Mouse (Mus musculus) spleen, adult 2 months (tissue): ENCODE results near the gene Prr19.

Source experiments
- CTCF ChIP-seq: fragments of 200-500 bp; IDR thresholded peaks from 2 replicates; pipeline ENCODE4 v1.5.1; 2011; ENCODE audit warnings: mild to moderate bottlenecking, inconsistent platforms; ENCODE audit not compliant: insufficient read depth, insufficient read length, insufficient replicate concordance; ENCODE audit errors: extremely low read depth
- POLR2A ChIP-seq: fragments of 200-500 bp; IDR thresholded peaks from 2 replicates; pipeline ENCODE4 v1.6.1; 2011; ENCODE audit warnings: low read depth, low read length, inconsistent platforms

GRCm38 (mm10) chr7:25305956-25306613, 4.9 kb downstream of the Prr19 start, which contains the start of gene Tmem145:
- TF ChIP-seq CTCF = no peak
- no peak for TF ChIP-seq POLR2A
